Mouse (Mus musculus) brown adipose tissue, adult 24 weeks (tissue): ENCODE results near the gene Hnrnpa3. TPM values are rescaled to one million over a fixed set of nuclear protein-coding genes. Genes with fewer than 3 reads are reported as not detected.
"Not testable (repeated sequence)": the region's sequence is repeated elsewhere in the genome, so short reads cannot be mapped to it uniquely, and the experiment has no call there.

Experiments used
- H3K27ac ChIP-seq: fragments of 200-500 bp; replicated peaks from 2 replicates; pipeline ENCODE4 v1.5.1; 2012; ENCODE audit warnings: low read depth, mild to moderate bottlenecking, low read length
- H3K4me1 ChIP-seq: fragments of 200-500 bp; 2 replicates; pipeline ENCODE4 v1.6.1; 2012; ENCODE audit warnings: low read length, mixed read lengths; ENCODE audit not compliant: control insufficient read depth, insufficient read depth, insufficient read length
- H3K4me3 ChIP-seq: fragments of 200-500 bp; 2 replicates; pipeline ENCODE4 v1.5.1; 2012; ENCODE audit warnings: low read depth, mild to moderate bottlenecking, low read length, moderate library complexity; ENCODE audit not compliant: insufficient read depth
- polyA plus RNA-seq: library from polyadenylated mRNA; stranded (reverse); fragments of >200 nt; gene quantifications from 2 replicates; pipeline ENCODE4 v1.2.4, GENCODE M21; 2012; ENCODE audit not compliant: missing spikeins, insufficient read depth, insufficient read length

Hnrnpa3 gene
- 58.7 and 106 TPM in 2 replicates for polyA plus RNA-seq

DNA sequence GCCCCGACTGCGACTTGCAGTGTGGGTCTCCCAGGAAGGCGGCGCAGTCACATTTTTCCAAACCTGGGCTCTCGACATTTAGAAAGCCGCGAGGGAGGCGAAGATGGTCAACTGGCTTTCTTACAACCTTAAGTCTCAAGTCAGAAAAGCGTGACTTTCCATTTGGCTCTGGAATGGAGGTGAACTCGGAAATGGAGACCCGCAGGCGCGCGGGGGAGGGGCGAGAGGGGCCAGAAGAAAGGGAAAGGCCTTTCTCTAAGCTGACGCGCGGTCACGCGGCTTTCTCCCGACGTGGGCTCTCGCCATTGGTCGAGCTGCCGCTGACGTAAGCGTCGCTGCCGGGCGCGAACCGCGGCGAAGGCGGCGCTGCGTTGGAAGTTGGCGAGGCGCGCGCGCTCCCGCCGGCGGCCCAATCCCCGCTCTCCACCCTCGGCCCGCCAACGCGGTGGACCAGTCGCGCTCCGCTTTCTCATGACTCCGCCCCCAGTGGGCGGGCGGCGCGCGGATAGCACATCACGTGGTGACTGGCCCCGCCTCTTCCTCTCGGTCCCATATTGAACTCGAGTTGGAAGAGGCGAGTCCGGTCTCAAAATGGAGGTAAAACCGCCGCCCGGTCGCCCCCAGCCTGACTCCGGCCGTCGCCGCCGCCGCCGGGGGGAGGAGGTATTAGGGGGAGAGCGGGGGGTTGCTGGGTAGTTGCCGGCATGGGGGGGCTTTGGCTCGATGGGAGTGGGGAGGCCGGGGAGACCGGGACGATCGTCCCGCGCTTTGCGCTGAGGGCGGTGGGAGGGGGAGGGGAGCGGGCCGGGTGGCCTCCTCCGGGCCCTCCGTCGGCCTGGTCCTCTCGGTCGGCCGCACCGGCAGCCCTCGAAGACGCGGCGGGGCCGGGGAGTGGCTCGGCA, at the start of gene Hnrnpa3:
TSS of gene Hnrnpa3 (plus strand) at position 535 of the 902 bp plus-strand sequence.
- H3K27ac ChIP-seq: peak within 1 kb of the TSS; percentile 96
- peak within 1 kb of the TSS; percentile 91 for H3K4me3 ChIP-seq
- H3K4me1 ChIP-seq: 0 out of 2 replicates have a peak, but pooled peaks cover 5% of the 10 kb centered on the region

DNA sequence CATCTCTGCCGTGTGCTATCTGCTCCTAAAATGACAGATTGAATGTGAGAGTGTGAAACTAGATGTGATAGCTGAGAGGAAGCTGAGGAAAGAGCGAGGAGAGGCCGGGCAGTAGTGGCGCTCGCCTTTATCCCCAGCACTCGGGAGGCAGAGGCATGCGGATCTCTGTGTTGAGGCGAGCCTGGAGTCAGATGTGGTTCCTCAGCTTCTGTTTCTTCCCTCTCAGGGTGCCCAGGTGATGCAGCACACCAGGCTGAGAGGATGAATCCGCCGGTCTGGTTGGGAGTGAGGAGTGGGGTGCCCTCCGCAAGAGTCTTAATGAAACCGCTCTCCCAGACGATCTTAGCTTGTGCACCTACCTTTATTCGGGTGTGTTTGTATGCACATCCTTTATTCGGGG, 49.1 kb upstream of the Hnrnpa3 start:
- Histone ChIP-seq H3K27ac (peak overlapping the region; percentile 60), H3K4me1 (peaks cover 4% of the 10 kb centered on the region), H3K4me3 (peak overlapping the region; percentile 47)

DNA sequence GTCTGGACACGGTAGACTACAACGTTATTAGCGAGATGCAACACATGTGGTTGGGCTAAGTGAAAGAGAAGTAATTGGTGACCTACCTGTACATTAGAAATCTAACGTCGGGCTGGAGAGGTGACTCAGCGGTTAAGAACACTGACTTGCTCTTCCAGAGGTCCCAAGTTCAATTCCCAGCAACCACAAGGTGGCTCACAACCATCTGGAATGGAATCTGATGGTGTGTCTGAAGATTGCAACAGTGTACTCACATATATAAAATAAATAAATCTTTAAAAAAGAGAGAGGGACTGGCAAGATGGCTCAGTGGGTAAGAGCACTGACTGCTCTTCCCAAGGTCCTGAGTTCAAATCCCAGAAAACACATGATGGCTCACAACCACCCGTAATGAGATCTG, 48.5 kb upstream of the Hnrnpa3 start:
- not testable (repeated sequence) for H3K4me1 ChIP-seq, H3K4me3 ChIP-seq, H3K27ac ChIP-seq

DNA sequence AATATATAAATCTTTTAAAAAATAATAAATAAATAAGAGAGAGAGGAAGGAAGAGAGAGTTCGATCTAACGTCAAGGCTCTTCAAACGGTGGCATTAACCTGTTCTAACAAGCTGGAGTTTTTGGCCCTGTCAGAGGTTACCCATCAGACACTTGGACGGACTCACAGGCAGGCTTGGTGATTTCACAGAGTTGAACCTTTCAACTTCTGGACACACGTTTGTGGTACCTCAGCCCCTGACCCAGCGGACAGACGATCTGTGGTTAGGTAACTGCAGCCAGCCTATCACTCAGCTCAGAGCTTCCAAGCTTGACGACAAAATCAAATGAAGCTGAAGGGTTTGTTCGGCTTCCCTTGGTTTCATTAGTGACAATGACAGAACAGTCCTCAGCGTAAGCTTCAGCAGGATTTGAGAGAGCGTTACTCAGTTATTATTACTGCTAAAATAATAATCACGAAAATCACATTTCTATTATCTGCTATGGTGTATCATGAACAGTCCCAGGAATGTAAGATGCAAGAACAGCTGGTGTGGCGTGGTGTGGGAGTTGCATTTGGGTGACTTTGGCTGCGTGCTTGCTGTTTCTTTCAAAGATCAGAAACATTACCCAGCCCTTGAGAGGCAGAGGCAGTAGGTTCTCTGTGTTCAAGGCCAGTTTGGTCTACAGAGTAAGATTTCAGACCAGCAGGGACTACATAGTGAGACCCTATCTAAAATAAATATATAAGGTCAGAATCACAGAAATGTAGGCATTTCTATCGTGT, 47.8 kb upstream of the Hnrnpa3 start:
- no peak overlapping the region for H3K4me3 ChIP-seq
- peaks cover 4% of the 10 kb centered on the region for H3K4me1 ChIP-seq
- H3K27ac ChIP-seq: no peak overlapping the region

DNA sequence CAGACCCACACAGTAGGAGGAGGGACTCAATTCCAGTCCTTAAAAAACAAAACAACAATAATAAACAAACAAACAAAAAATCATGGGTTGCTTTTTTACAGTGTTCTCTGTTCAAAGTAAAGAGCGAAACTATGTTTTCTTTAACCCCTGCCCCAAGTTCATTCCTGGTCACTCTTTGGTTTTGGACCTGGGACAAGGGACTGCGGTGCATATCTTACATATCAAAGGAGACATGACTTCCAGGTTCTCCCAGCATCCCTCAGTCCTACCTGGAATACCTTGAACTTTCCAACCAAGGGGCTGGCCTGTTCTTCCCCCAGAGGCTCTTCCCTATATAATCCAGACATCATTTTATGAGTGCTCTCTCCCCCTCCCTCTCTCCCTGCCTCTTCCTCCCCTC, 47.1 kb upstream of the Hnrnpa3 start:
- H3K4me3 ChIP-seq: no peak overlapping the region
- H3K4me1 ChIP-seq: peaks cover 4% of the 10 kb centered on the region
- no peak overlapping the region for H3K27ac ChIP-seq

DNA sequence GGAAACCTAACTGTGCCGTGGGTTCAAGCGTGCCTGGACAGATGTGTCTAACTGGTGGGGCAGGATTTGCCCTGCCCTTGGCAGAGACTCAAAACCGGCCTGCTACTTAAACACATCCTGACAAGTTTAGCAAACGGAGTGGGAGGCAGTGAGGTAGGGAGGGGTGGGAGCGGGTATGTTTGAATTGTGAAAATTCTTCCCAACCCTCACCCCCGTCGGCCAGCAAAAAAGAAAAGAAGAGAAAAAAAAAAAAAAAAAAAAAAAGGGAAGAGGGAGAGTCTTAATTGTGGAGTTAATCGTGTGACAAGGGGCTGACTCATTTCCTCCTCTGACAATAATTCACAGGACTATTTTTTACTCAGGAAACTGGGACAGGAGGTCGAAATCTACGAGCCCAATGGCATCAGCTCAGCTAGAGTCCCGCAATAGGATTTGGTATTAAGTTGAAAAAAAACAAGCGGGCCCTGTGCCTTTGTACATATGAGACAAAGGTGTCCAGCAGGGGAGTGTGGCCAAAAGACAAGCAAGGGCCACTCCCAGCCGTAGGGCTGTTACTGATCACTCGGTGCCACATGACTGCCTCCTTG, 46.0 kb upstream of the Hnrnpa3 start:
- Histone ChIP-seq H3K4me3 (peak overlapping the region; percentile 36), H3K27ac (peak overlapping the region; percentile 90), H3K4me1 (peaks cover 4% of the 10 kb centered on the region)

DNA sequence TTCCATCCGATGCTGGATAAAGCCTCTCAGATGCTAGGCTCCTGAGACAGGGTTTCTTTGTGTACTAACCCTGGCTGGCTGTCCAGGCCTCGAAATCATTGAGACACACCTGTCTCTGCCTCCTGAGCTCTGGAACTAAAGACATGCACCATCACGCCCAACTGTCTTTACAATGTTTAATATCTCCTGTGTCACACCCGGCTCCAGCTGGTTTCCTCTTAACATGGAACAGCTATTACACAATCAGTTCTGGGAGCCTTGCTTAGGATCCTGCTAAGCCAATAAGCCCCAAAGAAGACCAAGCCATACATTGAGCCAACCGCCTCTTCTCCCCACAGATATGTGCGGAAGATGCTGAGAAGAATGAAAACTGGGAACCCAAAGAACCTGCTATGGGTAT, 44.5 kb upstream of the Hnrnpa3 start:
- Histone ChIP-seq H3K27ac (no peak overlapping the region), H3K4me3 (no peak overlapping the region), H3K4me1 (peaks cover 4% of the 10 kb centered on the region)

DNA sequence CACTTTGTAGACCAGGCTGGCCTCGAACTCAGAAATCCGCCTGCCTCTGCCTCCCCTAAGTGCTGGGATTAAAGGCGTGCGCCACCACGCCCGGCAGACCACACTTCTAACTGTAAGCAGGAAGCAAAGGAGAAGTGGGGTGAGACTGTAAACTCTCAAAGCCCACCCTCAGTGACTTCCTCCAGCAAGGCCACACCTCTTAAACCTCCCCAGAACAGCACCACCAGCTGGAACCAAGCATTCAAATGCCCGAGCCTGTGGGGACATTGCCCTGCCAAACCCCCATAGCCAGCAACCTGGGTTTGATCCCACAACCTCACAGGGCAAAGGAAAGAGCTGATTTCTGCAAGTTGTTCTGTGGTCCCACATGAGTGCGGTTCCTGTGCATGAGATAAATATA, 42.1 kb upstream of the Hnrnpa3 start:
- Histone ChIP-seq H3K4me1 (peaks cover 4% of the 10 kb centered on the region; the same call in 1 of the 2 replicates), H3K4me3 (no peak overlapping the region), H3K27ac (no peak overlapping the region)

DNA sequence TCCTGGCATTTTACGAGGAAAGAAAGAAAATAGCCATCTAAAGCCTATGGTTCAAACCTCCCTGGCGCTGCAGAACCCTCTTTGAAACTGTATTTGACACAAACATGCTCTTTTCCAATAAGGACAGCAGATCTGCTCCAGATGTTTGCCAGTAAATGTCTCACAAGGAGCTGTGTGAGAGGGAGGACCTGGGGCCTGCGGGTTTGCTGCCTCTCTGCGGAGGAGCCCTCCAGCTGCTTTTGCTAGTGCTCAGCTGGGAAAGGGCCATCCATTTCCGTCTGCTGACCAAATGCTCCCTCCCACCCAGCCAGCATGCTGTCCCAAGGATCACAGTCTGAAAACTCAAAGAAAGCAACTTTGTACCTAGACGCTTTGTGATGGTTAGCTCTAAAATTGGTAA, 40.3 kb upstream of the Hnrnpa3 start:
- Histone ChIP-seq H3K27ac (no peak overlapping the region), H3K4me3 (no peak overlapping the region), H3K4me1 (peaks cover 4% of the 10 kb centered on the region; the same call in 1 of the 2 replicates)

DNA sequence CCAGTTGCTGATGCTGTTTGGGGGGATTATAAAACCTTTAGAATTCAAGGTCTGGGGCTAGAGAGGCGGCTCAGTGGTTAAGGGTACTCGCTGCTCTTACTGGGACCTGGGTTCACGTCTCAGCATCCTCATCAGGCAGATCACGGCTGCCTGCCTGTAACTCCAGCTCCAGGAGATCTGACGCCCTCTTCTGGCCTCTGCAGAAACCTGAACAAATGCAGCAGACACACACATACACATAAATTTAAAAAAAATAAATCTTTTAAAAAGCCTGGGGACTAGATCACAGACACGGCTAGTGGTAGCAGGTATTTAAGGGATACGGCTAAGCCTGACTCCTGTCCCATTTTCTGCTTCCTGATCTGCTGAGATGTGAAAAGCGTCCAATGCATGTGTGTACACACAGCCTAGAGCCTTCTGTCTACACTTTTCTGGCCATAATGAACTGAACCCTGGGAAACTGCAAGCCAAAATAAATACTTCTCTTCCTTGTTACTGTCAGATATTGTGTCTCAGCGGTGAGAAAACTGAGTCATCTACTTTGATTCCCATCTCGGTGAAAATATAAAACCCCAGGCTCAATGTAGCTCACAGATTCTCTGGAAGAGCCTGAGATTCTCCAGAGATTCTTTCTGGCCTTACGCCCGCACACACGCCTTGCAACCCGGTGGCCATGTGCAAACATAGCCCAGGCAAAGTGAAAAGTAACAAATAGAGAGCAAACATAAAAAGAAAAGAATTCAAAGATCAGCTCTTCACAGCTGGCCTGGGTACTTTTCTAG, 37.0 kb upstream of the Hnrnpa3 start:
- H3K4me3 ChIP-seq: no peak overlapping the region
- no peak overlapping the region for H3K27ac ChIP-seq
- H3K4me1 ChIP-seq: 0 out of 2 replicates have a peak, but pooled peaks cover 3% of the 10 kb centered on the region

DNA sequence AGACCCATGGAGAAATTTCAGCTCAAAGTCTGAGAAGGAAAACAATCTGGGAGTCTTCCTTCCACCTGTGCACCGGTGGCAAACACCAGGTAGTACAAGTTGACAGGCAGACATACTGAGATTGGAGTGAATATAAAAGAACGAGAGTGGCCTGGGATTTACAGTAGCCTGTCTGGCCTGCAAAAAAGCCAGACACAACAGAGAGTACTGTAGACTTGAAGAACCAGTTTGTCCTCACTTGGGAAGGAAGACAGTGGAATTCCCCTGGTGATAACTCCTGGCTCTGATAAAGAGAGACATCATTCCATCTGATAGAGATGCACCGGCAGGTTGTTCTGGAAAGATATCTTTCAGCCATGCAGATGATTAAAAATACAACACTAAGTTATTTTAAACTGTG, 34.0 kb upstream of the Hnrnpa3 start:
- H3K4me1 ChIP-seq: 0 out of 2 replicates have a peak, but pooled peaks cover 3% of the 10 kb centered on the region
- no peak overlapping the region for H3K4me3 ChIP-seq
- no peak overlapping the region for H3K27ac ChIP-seq

DNA sequence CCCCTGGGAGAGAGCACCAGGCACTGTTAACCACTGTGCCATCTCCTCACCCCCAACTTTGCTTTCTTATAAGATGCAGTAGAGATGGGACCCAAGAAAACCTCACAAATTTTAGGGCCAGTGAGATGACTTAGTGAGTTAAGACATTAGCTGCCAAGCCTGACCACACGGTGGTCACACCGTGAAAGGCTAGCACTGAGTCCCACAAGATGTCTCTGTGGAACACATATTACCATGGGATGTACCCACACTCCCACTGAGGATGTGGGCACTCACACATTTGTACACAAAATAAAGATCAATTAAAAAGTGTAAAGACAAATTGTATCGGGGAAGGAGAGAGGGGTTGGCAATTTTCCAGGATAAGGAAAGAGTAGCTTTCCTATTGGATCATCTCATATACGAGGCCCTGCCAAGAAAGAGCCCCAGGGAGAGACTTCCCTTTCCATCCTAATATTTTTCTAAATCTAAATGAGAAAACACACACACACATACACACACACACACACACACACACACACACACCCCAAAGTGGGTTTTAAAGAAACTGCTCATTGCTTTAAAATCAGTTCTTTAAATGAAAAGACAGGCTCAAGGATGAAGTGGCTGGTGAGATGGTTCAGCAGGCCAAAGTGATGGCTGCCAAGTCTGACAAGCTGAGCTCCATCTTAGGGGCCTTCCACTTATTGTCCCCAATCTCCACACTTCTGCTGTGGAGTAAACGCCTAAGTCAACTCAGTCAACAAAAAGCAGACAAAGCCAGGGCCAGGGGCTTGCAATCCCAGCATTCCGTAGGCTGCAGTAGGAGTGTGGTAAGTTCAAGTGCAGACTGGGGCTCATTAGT, 32.2 kb upstream of the Hnrnpa3 start:
- no peak overlapping the region for H3K4me3 ChIP-seq
- H3K27ac ChIP-seq: no peak overlapping the region
- peaks cover 3% of the 10 kb centered on the region; the same call in 1 of the 2 replicates for H3K4me1 ChIP-seq

DNA sequence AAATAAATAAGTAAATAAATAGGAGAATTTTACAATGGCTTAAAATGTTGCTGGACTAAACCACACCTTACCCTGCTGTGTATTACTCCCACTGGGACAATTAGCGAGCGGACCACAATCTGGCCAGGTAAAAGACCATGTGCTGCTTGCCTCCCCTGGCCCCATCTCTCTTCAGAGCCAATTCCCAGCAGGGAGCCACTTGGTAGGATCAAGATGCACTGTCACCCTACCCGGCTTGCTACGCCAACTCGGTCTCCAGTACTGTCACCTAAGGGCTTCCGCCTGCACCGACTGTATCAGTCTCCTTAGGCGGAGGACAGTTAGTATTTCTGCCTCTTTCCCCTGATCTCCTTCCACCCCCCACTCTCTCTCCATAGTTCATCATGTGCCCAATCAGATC, 30.6 kb upstream of the Hnrnpa3 start:
- Histone ChIP-seq H3K4me3 (no peak overlapping the region), H3K4me1 (no peaks in the 10 kb centered on the region; the same call in 1 of the 2 replicates), H3K27ac (no peak overlapping the region)

DNA sequence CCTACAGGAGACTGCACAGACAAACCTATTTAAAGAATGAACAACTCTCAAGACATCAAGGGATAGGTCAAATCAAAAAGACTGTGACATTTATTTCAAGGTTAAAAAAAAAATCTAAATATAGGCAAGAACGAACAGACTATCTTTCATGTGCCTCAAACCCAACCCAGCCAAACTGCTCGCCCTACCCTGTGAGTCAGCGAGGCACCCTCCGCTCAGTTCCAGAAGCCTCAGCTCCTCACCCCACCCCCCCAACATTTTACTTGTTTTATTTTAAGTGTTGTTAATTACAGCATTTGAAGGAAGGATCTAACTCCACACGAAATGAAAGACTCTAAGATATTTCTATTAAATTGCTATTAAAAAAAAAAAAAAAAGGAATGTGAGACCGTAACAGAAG, 27.6 kb upstream of the Hnrnpa3 start:
- H3K4me1 ChIP-seq: no peaks in the 10 kb centered on the region; the same call in 1 of the 2 replicates
- no peak overlapping the region for H3K27ac ChIP-seq
- no peak overlapping the region for H3K4me3 ChIP-seq
